Mouse (Mus musculus) CH12.LX (cell line): ENCODE results near the gene Hist1h3e. TPM values are rescaled to one million over a fixed set of nuclear protein-coding genes. Genes with fewer than 3 reads are reported as not detected.
"Not testable (repeated sequence)": the region's sequence is repeated elsewhere in the genome, so short reads cannot be mapped to it uniquely, and the experiment has no call there.

Experiments
- DNase-seq: peaks from one replicate; pipeline ENCODE4 v3.0.0-alpha.2; 2013; ENCODE audit errors: extremely low read depth
- H3K27ac ChIP-seq: 2 replicates; pipeline ENCODE4 v1.5.1; 2012; ENCODE audit warnings: low read depth, mild to moderate bottlenecking, control low read depth, moderate library complexity; ENCODE audit not compliant: insufficient read depth
- H3K27me3 ChIP-seq: replicated peaks from 2 replicates; pipeline ENCODE3; 2012; ENCODE audit warnings: inconsistent platforms
- H3K36me3 ChIP-seq, 2 experiments: replicated peaks in 1 of 2; 2 replicates each; pipeline versions ENCODE3 to v1.6.1; 2012; ENCODE audit warnings: inconsistent platforms in 1 of 2, low read length in 1 of 2, mild to moderate bottlenecking in 1 of 2, mixed read lengths in 1 of 2, moderate library complexity in 1 of 2; ENCODE audit not compliant: control insufficient read depth in 1 of 2, insufficient read depth in 1 of 2
- H3K4me1 ChIP-seq, 2 experiments: 2 replicates each; pipeline ENCODE4 v1.6.1; 2012; ENCODE audit warnings: inconsistent platforms in 1 of 2, moderate library complexity in 1 of 2; ENCODE audit not compliant: insufficient read depth in 2 of 2, control insufficient read depth in 1 of 2
- H3K4me2 ChIP-seq: 2 replicates; pipeline ENCODE4 v1.6.1; 2012; ENCODE audit warnings: low read depth, mild to moderate bottlenecking, control low read depth; ENCODE audit not compliant: poor library complexity, insufficient read depth, severe bottlenecking
- H3K4me3 ChIP-seq, 3 experiments: fragments of 150-350 bp in 1 of 3; sonication (generic) in 1 of 3; replicated peaks in 1 of 3; 2 replicates each; pipeline versions ENCODE3 to v1.5.1; 2011 to 2012; ENCODE audit warnings: low read depth in 2 of 3, low read length in 2 of 3, mild to moderate bottlenecking in 2 of 3, moderate library complexity in 2 of 3, control low read depth in 1 of 3, improper control_type of control experiment in 1 of 3, inconsistent platforms in 1 of 3, mixed read lengths in 1 of 3; ENCODE audit not compliant: poor library complexity in 1 of 3
- H3K79me2 ChIP-seq: replicated peaks from 2 replicates; pipeline ENCODE4 v1.6.1; 2012; ENCODE audit warnings: mild to moderate bottlenecking, moderate library complexity; ENCODE audit not compliant: control insufficient read depth, poor library complexity, insufficient read depth, severe bottlenecking; ENCODE audit errors: extremely low read depth
- H3K9ac ChIP-seq: 2 replicates; pipeline ENCODE4 v1.6.1; 2012; ENCODE audit warnings: low read depth, mild to moderate bottlenecking, control low read depth, moderate library complexity; ENCODE audit not compliant: insufficient read depth
- H3K9me3 ChIP-seq: replicated peaks from 2 replicates; pipeline ENCODE3; 2012; ENCODE audit warnings: low read length, inconsistent platforms, mixed read lengths
- BHLHE40 ChIP-seq: IDR thresholded peaks from 2 replicates; pipeline ENCODE4 v1.6.1; 2011; ENCODE audit warnings: mild to moderate bottlenecking, low read depth, low read length, improper control_type of control experiment
- CHD1 ChIP-seq: IDR thresholded peaks from 2 replicates; pipeline ENCODE4 v1.6.1; 2012; ENCODE audit warnings: low read depth, low read length, improper control_type of control experiment, inconsistent platforms
- CTCF ChIP-seq, 2 experiments: IDR thresholded peaks in 1 of 2; conservative IDR thresholded peaks in 1 of 2; 2 replicates each; pipeline ENCODE4 v1.5.1; 2011 to 2012; ENCODE audit warnings: low read depth in 2 of 2, low read length in 2 of 2, improper control_type of control experiment in 1 of 2, inconsistent platforms in 1 of 2, mild to moderate bottlenecking in 1 of 2, moderate library complexity in 1 of 2
- E2F4 ChIP-seq: IDR thresholded peaks from 2 replicates; pipeline ENCODE4 v1.6.1; 2011; ENCODE audit warnings: low read depth, low read length, improper control_type of control experiment; ENCODE audit not compliant: insufficient replicate concordance
- ELF1 ChIP-seq: IDR thresholded peaks from 2 replicates; pipeline ENCODE4 v1.6.1; 2014; ENCODE audit warnings: low read depth, mild to moderate bottlenecking, inconsistent platforms, low read length, improper control_type of control experiment
- EP300 ChIP-seq: IDR thresholded peaks from 2 replicates; pipeline ENCODE4 v1.6.1; 2011; ENCODE audit warnings: low read length, improper control_type of control experiment
- GABPA ChIP-seq: IDR thresholded peaks from 2 replicates; pipeline ENCODE4 v1.6.1; 2012; ENCODE audit warnings: low read depth, low read length, improper control_type of control experiment, inconsistent platforms; ENCODE audit not compliant: insufficient replicate concordance
- HCFC1 ChIP-seq: IDR thresholded peaks from 2 replicates; pipeline ENCODE4 v1.6.1; 2012; ENCODE audit warnings: low read depth, mild to moderate bottlenecking, inconsistent platforms, low read length, improper control_type of control experiment
- IRF4 ChIP-seq: IDR thresholded peaks from 2 replicates; pipeline ENCODE4 v1.6.1; 2014; ENCODE audit warnings: low read depth, mild to moderate bottlenecking, inconsistent platforms, low read length, improper control_type of control experiment
- JUN ChIP-seq: IDR thresholded peaks from 2 replicates; pipeline ENCODE4 v1.6.1; 2011; ENCODE audit warnings: low read depth, mild to moderate bottlenecking, low read length, improper control_type of control experiment, moderate library complexity; ENCODE audit not compliant: insufficient read depth
- KAT2A ChIP-seq: IDR thresholded peaks from 2 replicates; pipeline ENCODE4 v1.6.1; 2012; ENCODE audit warnings: low read length, improper control_type of control experiment, inconsistent platforms; ENCODE audit not compliant: insufficient replicate concordance
- MAX ChIP-seq: IDR thresholded peaks from 2 replicates; pipeline ENCODE4 v1.6.1; 2011; ENCODE audit warnings: low read length, improper control_type of control experiment
- MAZ ChIP-seq: IDR thresholded peaks from 2 replicates; pipeline ENCODE4 v1.6.1; 2012; ENCODE audit warnings: low read depth, mild to moderate bottlenecking, inconsistent platforms, low read length, improper control_type of control experiment, moderate library complexity
- MYC ChIP-seq: IDR thresholded peaks from 2 replicates; pipeline ENCODE4 v1.6.1; 2011; ENCODE audit warnings: low read depth, mild to moderate bottlenecking, improper control_type of control experiment, low read length
- NELFE ChIP-seq: IDR thresholded peaks from 2 replicates; pipeline ENCODE4 v1.6.1; 2011; ENCODE audit warnings: low read depth, low read length, improper control_type of control experiment
- NRF1 ChIP-seq: IDR thresholded peaks from 2 replicates; pipeline ENCODE4 v1.6.1; 2014; ENCODE audit warnings: low read depth, mild to moderate bottlenecking, inconsistent platforms, low read length, improper control_type of control experiment, moderate library complexity
- POLR2A ChIP-seq: IDR thresholded peaks from 2 replicates; pipeline ENCODE4 v1.6.1; 2011; ENCODE audit warnings: low read depth, mild to moderate bottlenecking, improper control_type of control experiment, low read length
- POLR2AphosphoS2 ChIP-seq: IDR thresholded peaks from 2 replicates; pipeline ENCODE4 v1.6.1; 2011; ENCODE audit warnings: low read depth, low read length, improper control_type of control experiment
- RAD21 ChIP-seq: IDR thresholded peaks from 2 replicates; pipeline ENCODE4 v1.6.1; 2011; ENCODE audit warnings: low read depth, mild to moderate bottlenecking, low read length, improper control_type of control experiment, moderate library complexity
- RCOR1 ChIP-seq: conservative IDR thresholded peaks from 2 replicates; pipeline ENCODE4 v1.6.1; 2012; ENCODE audit warnings: low read depth, mild to moderate bottlenecking, inconsistent platforms, low read length, improper control_type of control experiment
- SIN3A ChIP-seq: IDR thresholded peaks from 2 replicates; pipeline ENCODE4 v1.6.1; 2012; ENCODE audit warnings: low read length, improper control_type of control experiment, inconsistent platforms
- TBP ChIP-seq: conservative IDR thresholded peaks from 2 replicates; pipeline ENCODE4 v1.6.1; 2011; ENCODE audit warnings: low read depth, low read length, improper control_type of control experiment
- TCF12 ChIP-seq: IDR thresholded peaks from 2 replicates; pipeline ENCODE4 v1.6.1; 2014; ENCODE audit warnings: low read depth, mild to moderate bottlenecking, inconsistent platforms, low read length, improper control_type of control experiment
- UBTF ChIP-seq: IDR thresholded peaks from 2 replicates; pipeline ENCODE4 v1.6.1; 2012; ENCODE audit warnings: low read depth, mild to moderate bottlenecking, inconsistent platforms, low read length, improper control_type of control experiment, moderate library complexity
- ZC3H11A ChIP-seq: IDR thresholded peaks from 2 replicates; pipeline ENCODE4 v1.6.1; 2012; ENCODE audit warnings: low read depth, mild to moderate bottlenecking, inconsistent platforms, low read length, improper control_type of control experiment
- ZMIZ1 ChIP-seq: IDR thresholded peaks from 2 replicates; pipeline ENCODE4 v1.6.1; 2012; ENCODE audit warnings: low read depth, mild to moderate bottlenecking, inconsistent platforms, low read length, improper control_type of control experiment
- ZNF384 ChIP-seq: IDR thresholded peaks from 2 replicates; pipeline ENCODE4 v1.6.1; 2012; ENCODE audit warnings: low read depth, low read length, improper control_type of control experiment, inconsistent platforms
- dilution Hi-C: fragments of 300-500 bp; cut with MboI; formaldehyde crosslinking; loops from 2 replicates; pipeline ENCODE4 v1.14.3; 2020; ENCODE audit warnings: low sequenced_read_pairs; ENCODE audit not compliant: extremely low pct_unique_long_range_greater_than_20kb, extremely low pct_ligation_motif_present
- in situ Hi-C: fragments of 300-500 bp; cut with MboI; formaldehyde crosslinking; loops from 3 replicates; pipeline ENCODE4 v1.14.3; 2019; ENCODE audit warnings: low sequenced_read_pairs, low pct_ligation_motif_present, low pct_unique_long_range_greater_than_20kb, mixed read lengths
- polyA plus RNA-seq: library from polyadenylated mRNA; unstranded; fragments of >175 nt; gene quantifications from 2 replicates; pipeline ENCODE4 v1.2.1, GENCODE M21; 2012; ENCODE audit warnings: low read depth; ENCODE audit not compliant: insufficient read length
- total RNA-seq, 2 experiments: library from RNA; depleted of rRNA; stranded (reverse); fragments of 300-350 nt in 1 of 2; fragments of >200 nt in 1 of 2; gene quantifications; 2 replicates each; pipeline ENCODE4 v1.2.3; 2012 to 2014

Hist1h3e gene
- total and polyA plus RNA-seq, 3 experiments, result 3.1 to 1,484 (median 24.2) TPM

- in situ Hi-C loops, result loop anchor here (25.0 kb wide), 1 partner anchor 1815 kb away; the partner anchor contains the start of gene Hist1h4j
- Histone ChIP-seq H3K36me3 (no peaks in the 10 kb centered on the region), H3K4me1 (peaks cover 4 to 25% of the 10 kb centered on the region in 2 experiments; a peak in 3 of 4 replicates), H3K27me3 (no peaks in the 10 kb centered on the region), H3K4me2 (peak overlapping the region; percentile 51), H3K4me3 (peak overlapping the region in 1 of 3 experiments; percentile 5), H3K79me2 (no peaks in the 10 kb centered on the region), H3K27ac (peak overlapping the region; percentile 98), H3K9me3 (no peaks in the 10 kb centered on the region), H3K9ac (peak overlapping the region; percentile 65)
- dilution Hi-C loops, result no loop called here
- DNase-seq, result no peak
- TF ChIP-seq KAT2A (no peak), JUN (no peak), POLR2AphosphoS2 (no peak), MYC (no peak), RAD21 (no peak), ZC3H11A (no peak), GABPA (no peak), TCF12 (no peak), ZNF384 (peak; percentile 91), EP300 (peak; percentile 36; the same call in 1 of the 2 replicates), CHD1 (no peak), MAZ (no peak)
Measured at GRCm38 (mm10) chr13:23551931-23552914, 9.9 kb downstream of the Hist1h3e start.

GRCm38 (mm10) chr13:23551146-23551834 is 10.9 kb downstream of the Hist1h3e start, which contains the start of gene Hist1h4f:
Gene Hist1h4f (minus strand): TSS chr13:23551648.
- in situ Hi-C loops, result loop anchor here (25.0 kb wide), 1 partner anchor 1814 kb away; the partner anchor contains the start of gene Hist1h4j
- peaks cover 4 to 21% of the 10 kb centered on the region in 2 experiments; a peak in 3 of 4 replicates for H3K4me1 ChIP-seq
- dilution Hi-C loops, result not testable (repeated sequence)

More at GRCm38 (mm10) chr13:23551146-23551834, 10.9 kb downstream of the Hist1h3e start, which contains the start of gene Hist1h4f:
- peak within 1 kb of the TSS; percentile 29 to 55 (median 30) for H3K4me3 ChIP-seq
- not testable (repeated sequence) for H3K36me3 ChIP-seq, H3K9me3 ChIP-seq, H3K27me3 ChIP-seq, H3K79me2 ChIP-seq
- H3K27ac ChIP-seq, result peak within 1 kb of the TSS; percentile 98
- peak within 1 kb of the TSS; percentile 84 for H3K4me2 ChIP-seq
- TF ChIP-seq IRF4 (0 out of 2 replicates have a peak, but pooled peaks have one; percentile 39), NRF1 (peak; percentile 33; the same call in 1 of the 2 replicates), KAT2A (peak; percentile 68; the same call in 1 of the 2 replicates), TCF12 (peak; percentile 91), CHD1 (peak; percentile 61), POLR2A (peak; percentile 99), ZMIZ1 (peak; percentile 99), RCOR1 (peak; percentile 98), UBTF (peak; percentile 94), TBP (peak; percentile 98), BHLHE40 (peak; percentile 43), MAX (peak; percentile 56; the same call in 1 of the 2 replicates), HCFC1 (peak; percentile 83), NELFE (peak; percentile 100), SIN3A (peak; percentile 56), CTCF (conservative IDR thresholded peaks at IDR 0.05 in 1 of 2, IDR thresholded peaks at IDR 0.05 in 1 of 2; ENCODE audit: low read depth in 2 of 2, low read length in 2 of 2) (peak in 1 of 2 experiments; percentile 42; a peak in 2 of 4 replicates), E2F4 (peak; percentile 100), ELF1 (peak; percentile 69; the same call in 1 of the 2 replicates), POLR2AphosphoS2 (peak; percentile 99)
- peak within 1 kb of the TSS; percentile 91 for H3K9ac ChIP-seq
- peak; percentile 95 for DNase-seq
